Comparison of ENCODE assay signal across 24 mouse cellular contexts in genomic region chr10:62264299-62264698, GRCm38 (mm10). TPM values are rescaled to one million over a fixed set of nuclear protein-coding genes. Genes with fewer than 3 reads are reported as not detected.
DNase-seq lines count a peak whose midpoint lies in the region; ATAC-seq and TF ChIP-seq lines count a peak whose summit lies in the region.
"Had no signal": no experiment of that assay in that cellular context is flagged by ENCODE, and none has a peak within 500 bp of the region (broad histone marks: within the 10 kb centered on the region; RNA-seq: fewer than 3 reads in every experiment).

No protein-coding gene starts in this region.

- no peaks in the 10 kb centered on the region for H3K36me3 ChIP-seq in lung, postnatal 0 days (ENCODE audit: insufficient read depth, low read length)
- H3K36me3 ChIP-seq in stomach, embryonic 16.5 days (ENCODE audit: control insufficient read depth, insufficient read depth, low read length): no peaks in the 10 kb centered on the region
- no peaks in the 10 kb centered on the region; the same call in 1 of the 2 replicates for H3K36me3 ChIP-seq in stomach, postnatal 0 days (ENCODE audit: control insufficient read depth, insufficient read depth, low read length)
- H3K36me3 ChIP-seq: embryonic facial prominence, embryonic 15.5 days had no signal

- no peak overlapping the region for H3K4me2 ChIP-seq in lung, postnatal 0 days (replicated peaks; ENCODE audit: low read depth, low read length)
- H3K4me2 ChIP-seq in stomach, embryonic 16.5 days (ENCODE audit: low read depth, low read length): no peak overlapping the region
- no peak overlapping the region for H3K4me2 ChIP-seq in stomach, postnatal 0 days (replicated peaks; ENCODE audit: low read depth)
- H3K4me2 ChIP-seq: embryonic facial prominence, embryonic 13.5 days; embryonic facial prominence, embryonic 15.5 days; forebrain, embryonic 12.5 days had no signal

- no peaks in the 10 kb centered on the region for H3K27me3 ChIP-seq in lung, postnatal 0 days (replicated peaks; ENCODE audit: insufficient read depth, low read length)
- no peaks in the 10 kb centered on the region for H3K27me3 ChIP-seq in stomach, embryonic 16.5 days (ENCODE audit: control insufficient read depth, insufficient read depth, low read length)
- H3K27me3 ChIP-seq in stomach, postnatal 0 days (ENCODE audit: control insufficient read depth, insufficient read depth, low read length): no peaks in the 10 kb centered on the region
- H3K27me3 ChIP-seq: embryonic facial prominence, embryonic 13.5 days; embryonic facial prominence, embryonic 15.5 days; forebrain, embryonic 12.5 days had no signal

- no peak overlapping the region for H3K4me3 ChIP-seq in lung, postnatal 0 days (ENCODE audit: low read depth, low read length)
- H3K4me3 ChIP-seq in stomach, embryonic 16.5 days (replicated peaks; ENCODE audit: low read length): no peak overlapping the region
- H3K4me3 ChIP-seq in stomach, postnatal 0 days (ENCODE audit: low read depth, low read length): no peak overlapping the region
- H3K4me3 ChIP-seq: embryonic facial prominence, embryonic 13.5 days; embryonic facial prominence, embryonic 15.5 days; erythroblast, embryonic 14.5 days; forebrain, embryonic 10.5 days; forebrain, embryonic 12.5 days had no signal

- no peak overlapping the region for H3K9ac ChIP-seq in lung, postnatal 0 days (replicated peaks; ENCODE audit: low read depth)
- H3K9ac ChIP-seq in stomach, embryonic 16.5 days (ENCODE audit: low read length): no peak overlapping the region
- no peak overlapping the region for H3K9ac ChIP-seq in stomach, postnatal 0 days (ENCODE audit: low read length)
- H3K9ac ChIP-seq: embryonic facial prominence, embryonic 13.5 days; embryonic facial prominence, embryonic 15.5 days; forebrain, embryonic 12.5 days had no signal

- no peak for TF ChIP-seq EP300 in lung, postnatal 0 days (IDR thresholded peaks at IDR 0.05)
- no peak for TF ChIP-seq EP300 in stomach, postnatal 0 days (optimal IDR thresholded peaks at IDR 0.05)

- peak; percentile 42 for DNase-seq in lung, postnatal 0 days (ENCODE audit: low spot score)
- no peak for DNase-seq in lung, postnatal 10 days
- DNase-seq in stomach, postnatal 0 days (ENCODE audit: low spot score): peak; percentile 53
- DNase-seq in thymus, postnatal 0 days (ENCODE audit: low spot score): no peak
- DNase-seq: adrenal gland, adult 2 months; adrenal gland, postnatal 10 days; adrenal gland, postnatal 25 days; cerebellum, adult 11 months; cerebellum, adult 18-20 months; cerebellum, adult 8-10 months; cerebellum, adult 9-11 months; cerebellum, postnatal 14 days; cerebellum, postnatal 36 days; embryo, embryonic 11 days had no signal

- ATAC-seq in lung, postnatal 0 days: no peak
- 0 out of 2 replicates have a peak, but pooled peaks have one; percentile 35 for ATAC-seq in stomach, embryonic 16.5 days (ENCODE audit: insufficient read depth, low FRiP score)
- ATAC-seq in stomach, postnatal 0 days (ENCODE audit: low FRiP score, low TSS enrichment): peak; percentile 70
- ATAC-seq: forebrain, embryonic 14.5 days; forebrain, embryonic 16.5 days had no signal

- no peak for TF ChIP-seq CTCF in lung, postnatal 0 days (IDR thresholded peaks at IDR 0.05)
- TF ChIP-seq CTCF in stomach, postnatal 0 days (IDR thresholded peaks at IDR 0.05; ENCODE audit: low read depth): no peak

- WGBS in lung, postnatal 0 days: 26% methylated on average over 2 of the region's 2 CpGs
- WGBS in stomach, embryonic 16.5 days: 27% methylated on average over 2 of the region's 2 CpGs
- WGBS in stomach, postnatal 0 days: 17% methylated on average over 2 of the region's 2 CpGs

- no peak overlapping the region for H3K27ac ChIP-seq in lung, postnatal 0 days (ENCODE audit: low read length)
- H3K27ac ChIP-seq in stomach, embryonic 16.5 days (ENCODE audit: low read length): no peak overlapping the region
- H3K27ac ChIP-seq in stomach, postnatal 0 days (replicated peaks): no peak overlapping the region
- H3K27ac ChIP-seq: embryonic facial prominence, embryonic 13.5 days; embryonic facial prominence, embryonic 15.5 days; forebrain, embryonic 10.5 days; forebrain, embryonic 12.5 days had no signal

- H3K9me3 ChIP-seq in lung, postnatal 0 days (ENCODE audit: low read length): no peaks in the 10 kb centered on the region
- no peaks in the 10 kb centered on the region for H3K9me3 ChIP-seq in stomach, embryonic 16.5 days (replicated peaks; ENCODE audit: control insufficient read depth, low read length)
- no peaks in the 10 kb centered on the region for H3K9me3 ChIP-seq in stomach, postnatal 0 days (ENCODE audit: control insufficient read depth, low read length)
- H3K9me3 ChIP-seq: embryonic facial prominence, embryonic 13.5 days; embryonic facial prominence, embryonic 15.5 days; forebrain, embryonic 10.5 days; forebrain, embryonic 12.5 days had no signal

- H3K4me1 ChIP-seq in lung, postnatal 0 days (ENCODE audit: insufficient read depth, low read depth, low read length): 0 out of 2 replicates have a peak, but pooled peaks cover 2% of the 10 kb centered on the region
- no peaks in the 10 kb centered on the region for H3K4me1 ChIP-seq in stomach, embryonic 16.5 days (ENCODE audit: control insufficient read depth, insufficient read depth, low read length)
- no peaks in the 10 kb centered on the region for H3K4me1 ChIP-seq in stomach, postnatal 0 days (replicated peaks; ENCODE audit: control insufficient read depth, insufficient read depth)
- H3K4me1 ChIP-seq: embryonic facial prominence, embryonic 13.5 days; embryonic facial prominence, embryonic 15.5 days had no signal

RNA-seq across cellular contexts. Expression of gene Tacr2, which starts 12.1 kb away (rescaled TPM):
- polyA plus RNA-seq in lung, postnatal 0 days (2015; fragmentation: Nextera tagmentation; extraction: Ambion mirVana): 0.32 and 0.40 TPM in 2 replicates
- polyA plus RNA-seq in stomach, embryonic 16.5 days (2015; fragmentation: Nextera tagmentation; extraction: Ambion mirVana): 1.4 and 1.6 TPM in 2 replicates
- 1.3 and 1.6 TPM in 2 replicates for polyA plus RNA-seq in stomach, postnatal 0 days (2015; fragmentation: Nextera tagmentation; extraction: Ambion mirVana)
- 0.05 and 0.06 TPM in 2 replicates for polyA plus RNA-seq in thymus, postnatal 0 days (2015; fragmentation: Nextera tagmentation; extraction: Ambion mirVana)
- polyA plus RNA-seq: brain, embryonic 14.5 days; embryonic facial prominence, embryonic 11.5 days; embryonic facial prominence, embryonic 13.5 days; embryonic facial prominence, embryonic 15.5 days; erythroblast, embryonic 14.5 days; forebrain, embryonic 10.5 days; forebrain, embryonic 12.5 days; forebrain, embryonic 14.5 days; forebrain, embryonic 16.5 days had no signal

RNA-seq across cellular contexts. Expression of gene Tspan15, which starts 33.2 kb away (rescaled TPM):
- 106 and 119 TPM in 2 replicates for polyA plus RNA-seq in lung, postnatal 0 days (2015; fragmentation: Nextera tagmentation; extraction: Ambion mirVana)
- 65.5 and 80.3 TPM in 2 replicates for polyA plus RNA-seq in stomach, embryonic 16.5 days (2015; fragmentation: Nextera tagmentation; extraction: Ambion mirVana)
- polyA plus RNA-seq in stomach, postnatal 0 days (2015; fragmentation: Nextera tagmentation; extraction: Ambion mirVana): 97.4 and 112 TPM in 2 replicates
- 3.7 and 4.5 TPM in 2 replicates for polyA plus RNA-seq in thymus, postnatal 0 days (2015; fragmentation: Nextera tagmentation; extraction: Ambion mirVana)

Comparison
In these comparisons a context has a peak if more than half of its experiments do, and no peak if none do; other contexts are left out.
1. DNase-seq: peak in lung, postnatal 0 days (single experiment) and stomach, postnatal 0 days (single experiment); none in lung, postnatal 10 days (single experiment) and thymus, postnatal 0 days (single experiment).
2. RNA of gene Tspan15, which starts 33.2 kb away (polyA plus RNA-seq): 106 to 119 TPM in lung, postnatal 0 days, 97.4 to 112 TPM in stomach, postnatal 0 days and 65.5 to 80.3 TPM in stomach, embryonic 16.5 days; 3.7 to 4.5 TPM in thymus, postnatal 0 days; every median in the first group is over 10 times any median in the second.